Mouse (Mus musculus) brain, embryonic 14.5 days (tissue): ENCODE results near the gene Rom1. TPM values are rescaled to one million over a fixed set of nuclear protein-coding genes. Genes with fewer than 3 reads are reported as not detected.

ENCODE experiments used
- DNase-seq: peaks from one replicate; pipeline ENCODE4 v3.0.0-alpha.2; 2011; ENCODE audit warnings: low read depth
- CTCF ChIP-seq: fragments of 200-500 bp; IDR thresholded peaks from 2 replicates; pipeline ENCODE4 v1.5.1; 2012; ENCODE audit warnings: inconsistent platforms, mild to moderate bottlenecking, moderate library complexity, borderline replicate concordance; ENCODE audit not compliant: insufficient read depth, insufficient read length; ENCODE audit errors: extremely low read depth
- POLR2A ChIP-seq: fragments of 200-500 bp; IDR thresholded peaks from 2 replicates; pipeline ENCODE4 v1.6.1; 2012; ENCODE audit warnings: mild to moderate bottlenecking, inconsistent platforms, borderline replicate concordance; ENCODE audit not compliant: poor library complexity, insufficient read depth, insufficient read length, severe bottlenecking; ENCODE audit errors: extremely low read depth
- polyA plus RNA-seq: library from polyadenylated mRNA; depleted of rRNA; stranded (reverse); fragments of >200 nt; gene quantifications from 2 replicates; pipeline ENCODE4 v1.2.3, GENCODE M21; 2012; rRNA removed

The Rom1 gene
- polyA plus RNA-seq, 1 experiment, result 2.4 TPM

GRCm38 (mm10) chr19:8886916-8887584, 42.1 kb downstream of the Rom1 start:
- no peak for TF ChIP-seq POLR2A
- no peak for TF ChIP-seq CTCF
- DNase-seq, result no peak

- TF ChIP-seq CTCF, result no peak
- no peak for TF ChIP-seq POLR2A
- DNase-seq, result no peak
Observed at GRCm38 (mm10) chr19:8883616-8884015, 45.5 kb downstream of the Rom1 start, which contains the start of the genes Lbhd1 and Gm49403. TSS of gene Lbhd1 (plus strand) at chr19:8883732. TSS of gene Gm49403 (plus strand) at chr19:8883930.

DNA sequence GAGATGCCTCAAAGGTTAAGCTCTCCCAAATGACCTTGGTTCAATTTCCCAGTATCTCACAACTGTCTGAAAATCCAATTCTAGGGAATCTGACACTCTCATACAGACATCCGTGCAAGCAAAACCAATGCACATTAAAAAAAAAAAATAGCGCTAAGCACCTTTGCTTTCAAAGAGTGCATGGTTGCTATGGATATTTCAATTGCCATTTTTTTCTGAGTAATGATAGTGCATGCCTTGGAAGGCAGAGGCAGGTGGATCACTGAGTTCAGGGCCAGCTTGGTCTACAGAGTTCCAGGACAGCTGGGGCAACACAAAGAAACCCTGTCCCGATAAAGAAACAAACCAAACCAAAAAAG, 48.1 kb downstream of the Rom1 start:
- no peak for TF ChIP-seq POLR2A
- TF ChIP-seq CTCF, result no peak
- DNase-seq, result no peak

- peak; percentile 96 for DNase-seq
- TF ChIP-seq CTCF (no peak), POLR2A (peak; percentile 56; the same call in 1 of the 2 replicates)
Observed at GRCm38 (mm10) chr19:8880311-8881033, 48.7 kb downstream of the Rom1 start, which contains the start of gene Uqcc3. TSS of gene Uqcc3 (minus strand) at chr19:8880923.

Other genes starting within 250 kb of the Rom1 start
- gene Slc3a2, start 206.0 kb downstream of the Rom1 start, polyA plus RNA-seq, result 147 and 159 TPM in 2 replicates
- 57.3 and 65.8 TPM in 2 replicates for gene Wdr74, start 193.5 kb downstream of the Rom1 start, polyA plus RNA-seq
- gene 1700092M07Rik, start 188.6 kb downstream of the Rom1 start, polyA plus RNA-seq, result 1.9 and 2.4 TPM in 2 replicates
- 117 TPM in 2 replicates for gene Stx5a, start 187.9 kb downstream of the Rom1 start, polyA plus RNA-seq
- 176 and 264 TPM in 2 replicates for gene Nxf1, start 172.3 kb downstream of the Rom1 start, polyA plus RNA-seq
- 224 and 402 TPM in 2 replicates for gene Tmem223, start 158.4 kb downstream of the Rom1 start, polyA plus RNA-seq
- 25.4 and 37.6 TPM in 2 replicates for gene Tmem179b, start 154.9 kb downstream of the Rom1 start, polyA plus RNA-seq
- gene Taf6l, start 142.9 kb downstream of the Rom1 start, polyA plus RNA-seq, result 27.6 and 29.8 TPM in 2 replicates
- 112 and 163 TPM in 2 replicates for gene Polr2g, start 130.8 kb downstream of the Rom1 start, polyA plus RNA-seq
- gene Zbtb3, start 126.8 kb downstream of the Rom1 start, polyA plus RNA-seq, result 5.9 and 7.9 TPM in 2 replicates
- 53.6 and 57.3 TPM in 2 replicates for gene Ttc9c, start 110.0 kb downstream of the Rom1 start, polyA plus RNA-seq
- gene Hnrnpul2, start 109.3 kb downstream of the Rom1 start, polyA plus RNA-seq, result 59.9 and 85.5 TPM in 2 replicates
- 1.1 TPM in 1 of 2 replicates, not detected in the other for gene AC129217.1, start 99.6 kb downstream of the Rom1 start, polyA plus RNA-seq
- gene Bscl2, start 91.9 kb downstream of the Rom1 start, polyA plus RNA-seq, result 92.6 and 101 TPM in 2 replicates
- gene Gng3, start 90.2 kb downstream of the Rom1 start, polyA plus RNA-seq, result 187 and 233 TPM in 2 replicates
- gene Lrrn4cl, start 78.6 kb downstream of the Rom1 start, polyA plus RNA-seq, result 0.90 and 1.4 TPM in 2 replicates
- gene Ubxn1, start 57.9 kb downstream of the Rom1 start, polyA plus RNA-seq, result 105 and 111 TPM in 2 replicates
- 45.4 and 46.9 TPM in 2 replicates for gene Uqcc3, start 48.4 kb downstream of the Rom1 start, polyA plus RNA-seq
- gene Lbhd1, start 45.6 kb downstream of the Rom1 start, polyA plus RNA-seq, result 5.5 and 6.8 TPM in 2 replicates
- not detected in 2 replicates for gene Gm49403, start 45.4 kb downstream of the Rom1 start, polyA plus RNA-seq
- 43.0 and 52.4 TPM in 2 replicates for gene 1810009A15Rik, start 40.5 kb downstream of the Rom1 start, polyA plus RNA-seq
- gene Gm49416, start 40.4 kb downstream of the Rom1 start, polyA plus RNA-seq, result 0.23 and 0.33 TPM in 2 replicates
- 31.4 and 37.1 TPM in 2 replicates for gene Ints5, start 36.4 kb downstream of the Rom1 start, polyA plus RNA-seq
- gene Ganab, start 31.3 kb downstream of the Rom1 start, polyA plus RNA-seq, result 155 and 182 TPM in 2 replicates
- 136 and 174 TPM in 2 replicates for gene B3gat3, start 9.0 kb downstream of the Rom1 start, polyA plus RNA-seq
- 14.7 and 17.5 TPM in 2 replicates for gene Eml3, start 196 bp upstream of the Rom1 start, polyA plus RNA-seq
- gene Mta2, start 12.5 kb upstream of the Rom1 start, polyA plus RNA-seq, result 35.1 and 57.9 TPM in 2 replicates
- gene Tut1, start 24.5 kb upstream of the Rom1 start, polyA plus RNA-seq, result 25.3 and 31.5 TPM in 2 replicates
- 371 and 527 TPM in 2 replicates for gene Eef1g, start 37.7 kb upstream of the Rom1 start, polyA plus RNA-seq
- gene Ahnak, start 59.9 kb upstream of the Rom1 start, polyA plus RNA-seq, result 2.5 and 6.0 TPM in 2 replicates
- gene Scgb1a1, start 158.6 kb upstream of the Rom1 start, polyA plus RNA-seq, result not detected in 2 replicates
- gene Asrgl1, start 206.3 kb upstream of the Rom1 start, polyA plus RNA-seq, result 6.8 and 12.3 TPM in 2 replicates